Mouse (Mus musculus) embryonic fibroblast, embryonic 13.5 days (primary cell): ENCODE measurements around the gene Gm10320.

ENCODE experiments used
- CTCF ChIP-seq: IDR thresholded peaks from 2 replicates; pipeline ENCODE4 v1.5.1; 2011; ENCODE audit warnings: mild to moderate bottlenecking, control low read depth, low read length, moderate library complexity, borderline replicate concordance; ENCODE audit not compliant: insufficient read depth
- POLR2A ChIP-seq: IDR thresholded peaks from 2 replicates; pipeline ENCODE4 v1.6.1; 2011; ENCODE audit warnings: low read depth, mild to moderate bottlenecking, control low read depth, low read length, moderate library complexity

GRCm38 (mm10) chr13:98453146-98453545, 38.7 kb downstream of the Gm10320 start:
- no peak for TF ChIP-seq CTCF
- no peak for TF ChIP-seq POLR2A
